Mouse (Mus musculus): Measurements from ENCODE around the gene Clock.

GRCm38 (mm10) chr5:76306261-76306660 is 1.7 kb upstream of the Clock start:
- TF ChIP-seq CTCF (IDR thresholded peaks at IDR 0.05; ENCODE audit: insufficient read depth, low read length): no peak
- TF ChIP-seq POLR2A (IDR thresholded peaks at IDR 0.05; ENCODE audit: borderline replicate concordance, extremely low read depth, low read depth, low read length): no peak
